Mouse (Mus musculus) lung, adult 2 months (tissue): ENCODE measurements around the gene Fubp1. TPM values are rescaled to one million over a fixed set of nuclear protein-coding genes. Genes with fewer than 3 reads are reported as not detected.

Experiments used
- DNase-seq: peaks from one replicate; pipeline ENCODE4 v3.0.0; 2022
- H3K4me1 ChIP-seq: fragments of 200-500 bp; 2 replicates; pipeline ENCODE4 v1.6.1; 2011; ENCODE audit warnings: low read length; ENCODE audit not compliant: control insufficient read depth, insufficient read depth
- H3K4me3 ChIP-seq: fragments of 200-500 bp; replicated peaks from 2 replicates; pipeline ENCODE3; 2011; ENCODE audit warnings: low read depth, mild to moderate bottlenecking, control low read depth, low read length; ENCODE audit errors: extremely low read depth
- CTCF ChIP-seq: fragments of 200-500 bp; IDR thresholded peaks from 2 replicates; pipeline ENCODE4 v1.5.1; 2011; ENCODE audit warnings: mild to moderate bottlenecking, low read length, control low read depth; ENCODE audit not compliant: insufficient read depth
- POLR2A ChIP-seq: fragments of 200-500 bp; IDR thresholded peaks from 2 replicates; pipeline ENCODE4 v1.6.1; 2011; ENCODE audit warnings: low read depth, mild to moderate bottlenecking, control low read depth, low read length, borderline replicate concordance; ENCODE audit errors: extremely low read depth
- WGBS: fragments of 180-500 bp; shearing (Covaris S2); methylation state at CpG from one replicate; pipeline ENCODE4 v1.1.7; 2018; 5-methylcytosine and 5-hydroxymethylcytosine counted together
- polyA plus RNA-seq: library from polyadenylated mRNA; depleted of rRNA; stranded (reverse); fragments of >200 nt; gene quantifications from 2 replicates; pipeline ENCODE4 v1.2.3, GENCODE M21; 2012

Gene Fubp1
- polyA plus RNA-seq, 1 experiment, result 66.2 TPM

GRCm38 (mm10) chr3:152171236-152171635 lies 39.0 kb upstream of the Fubp1 start:
- DNase-seq, result no peak
- no peak for TF ChIP-seq POLR2A
- TF ChIP-seq CTCF, result no peak
- no peak overlapping the region for H3K4me3 ChIP-seq
- H3K4me1 ChIP-seq, result peaks cover 13% of the 10 kb centered on the region
- 47% methylated on average over 2 of the region's 2 CpGs for WGBS

GRCm38 (mm10) chr3:152171862-152172261 lies 38.4 kb upstream of the Fubp1 start:
- H3K4me3 ChIP-seq, result no peak overlapping the region
- H3K4me1 ChIP-seq, result peaks cover 13% of the 10 kb centered on the region
- 56% methylated on average over 7 of the region's 7 CpGs for WGBS
- DNase-seq, result no peak
- no peak for TF ChIP-seq POLR2A
- peak; percentile 19; the same call in 1 of the 2 replicates for TF ChIP-seq CTCF

- WGBS, result 53% methylated on average over 7 of the region's 7 CpGs
- H3K4me1 ChIP-seq, result peaks cover 13% of the 10 kb centered on the region
- DNase-seq, result no peak
- TF ChIP-seq POLR2A (no peak), CTCF (no peak)
- H3K4me3 ChIP-seq, result no peak overlapping the region
Observed at GRCm38 (mm10) chr3:152172322-152172935, 37.8 kb upstream of the Fubp1 start.

GRCm38 (mm10) chr3:152178816-152179215 lies 31.4 kb upstream of the Fubp1 start:
- WGBS, result 81% methylated on average over 4 of the region's 4 CpGs
- no peaks in the 10 kb centered on the region for H3K4me1 ChIP-seq
- no peak overlapping the region for H3K4me3 ChIP-seq
- no peak for TF ChIP-seq CTCF
- no peak for TF ChIP-seq POLR2A
- no peak for DNase-seq

GRCm38 (mm10) chr3:152179285-152179684 lies 30.9 kb upstream of the Fubp1 start:
- no peak for DNase-seq
- TF ChIP-seq CTCF, result no peak
- no peak for TF ChIP-seq POLR2A
- Histone ChIP-seq H3K4me3 (no peak overlapping the region), H3K4me1 (no peaks in the 10 kb centered on the region)
- WGBS, result 63% methylated on average over 1 of the region's 1 CpGs

GRCm38 (mm10) chr3:152180624-152181023 lies 29.6 kb upstream of the Fubp1 start:
- WGBS, result 88% methylated on average over 4 of the region's 4 CpGs
- no peak for DNase-seq
- no peak overlapping the region for H3K4me3 ChIP-seq
- TF ChIP-seq CTCF (no peak), POLR2A (no peak)
- no peaks in the 10 kb centered on the region for H3K4me1 ChIP-seq

GRCm38 (mm10) chr3:152183522-152183921 lies 26.7 kb upstream of the Fubp1 start:
- 89% methylated on average over 9 of the region's 9 CpGs for WGBS

GRCm38 (mm10) chr3:152186106-152186505 lies 24.1 kb upstream of the Fubp1 start:
- H3K4me3 ChIP-seq, result no peak overlapping the region
- WGBS, result 40% methylated on average over 6 of the region's 6 CpGs
- peaks cover 2% of the 10 kb centered on the region; the same call in 1 of the 2 replicates for H3K4me1 ChIP-seq
- TF ChIP-seq CTCF (no peak), POLR2A (no peak)
- DNase-seq, result no peak

More at GRCm38 (mm10) chr3:152183522-152183921, 26.7 kb upstream of the Fubp1 start:
- Histone ChIP-seq H3K4me1 (no peaks in the 10 kb centered on the region; the same call in 1 of the 2 replicates), H3K4me3 (no peak overlapping the region)
- DNase-seq, result no peak
- no peak for TF ChIP-seq POLR2A
- TF ChIP-seq CTCF, result no peak

GRCm38 (mm10) chr3:152189306-152189705 lies 20.9 kb upstream of the Fubp1 start:
- Histone ChIP-seq H3K4me1 (peaks cover 4% of the 10 kb centered on the region), H3K4me3 (peak overlapping the region; percentile 13)
- WGBS, result 43% methylated on average over 4 of the region's 4 CpGs
- no peak for DNase-seq
- TF ChIP-seq POLR2A (no peak), CTCF (no peak)
